Mouse (Mus musculus) lung, postnatal 0 days (tissue): ENCODE data around the gene Trib2.

Source experiments
- CTCF ChIP-seq: IDR thresholded peaks from 2 replicates; pipeline ENCODE4 v1.5.1; 2016; ENCODE audit warnings: antibody characterized with exemption, mild to moderate bottlenecking
- EP300 ChIP-seq: IDR thresholded peaks from 2 replicates; pipeline ENCODE4 v1.6.1; 2016; ENCODE audit warnings: antibody characterized with exemption, mild to moderate bottlenecking, control low read depth

DNA sequence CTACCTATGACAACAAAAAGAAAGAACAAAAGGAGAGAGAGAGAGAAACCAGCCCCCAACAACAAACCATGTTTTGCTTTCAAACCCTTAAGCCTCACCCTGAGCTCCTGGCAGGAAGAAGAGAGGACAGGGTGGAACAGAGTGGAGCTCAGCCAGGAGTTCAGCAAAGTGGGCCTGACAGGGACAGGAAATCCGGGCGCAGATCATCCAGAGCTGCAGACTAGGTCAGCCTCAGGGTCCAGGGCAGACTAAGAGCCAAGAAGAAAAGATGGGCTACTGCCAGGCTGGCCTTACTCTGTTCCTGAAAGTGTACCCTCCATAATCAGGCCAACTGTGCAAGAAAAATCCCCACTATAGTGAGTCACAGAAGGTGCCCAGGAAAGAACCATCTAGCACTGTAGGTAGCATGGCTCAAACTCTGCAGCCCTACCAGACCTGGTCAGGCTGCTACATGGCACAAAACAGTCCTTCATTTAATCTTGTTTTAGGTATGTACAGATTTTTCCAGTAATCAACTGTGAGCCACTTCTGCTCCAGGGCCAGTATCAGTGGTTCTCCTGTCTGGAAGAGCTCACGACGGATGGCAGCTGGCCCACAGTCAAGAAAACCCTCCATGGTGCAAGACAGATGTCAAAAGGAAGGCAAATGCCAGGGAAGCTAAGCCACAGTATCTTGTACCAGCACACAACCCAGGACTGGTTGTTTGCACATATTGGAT lies 16.4 kb downstream of the Trib2 start:
- TF ChIP-seq CTCF = no peak
- TF ChIP-seq EP300 = peak; percentile 70
